Mouse (Mus musculus) myocyte (in vitro differentiated cells): ENCODE results near the gene Fbxo41. TPM values are rescaled to one million over a fixed set of nuclear protein-coding genes. Genes with fewer than 3 reads are reported as not detected.

Experiments
- H3K27me3 ChIP-seq: one replicate; pipeline ENCODE4 v1.6.1; 2011; ENCODE audit not compliant: control insufficient read depth, insufficient read depth, insufficient read length
- H3K36me3 ChIP-seq: one replicate; pipeline ENCODE4 v1.6.1; 2011; ENCODE audit not compliant: control insufficient read depth, insufficient read depth
- H3K4me2 ChIP-seq: one replicate; pipeline ENCODE4 v1.6.1; 2011; ENCODE audit warnings: low read depth, control low read depth
- H3K4me3 ChIP-seq: one replicate; pipeline ENCODE4 v1.5.1; 2011; ENCODE audit warnings: mild to moderate bottlenecking, control low read depth, moderate library complexity
- H3K79me2 ChIP-seq: one replicate; pipeline ENCODE4 v1.6.1; 2011; ENCODE audit not compliant: control insufficient read depth, insufficient read depth
- H3ac ChIP-seq: one replicate; pipeline ENCODE4 v1.6.1; 2011; ENCODE audit not compliant: control insufficient read depth, insufficient read length
- CEBPB ChIP-seq: IDR thresholded peaks from 2 replicates; pipeline ENCODE4 v1.6.1; 2011; ENCODE audit warnings: mild to moderate bottlenecking, moderate library complexity; ENCODE audit not compliant: poor library complexity, insufficient read depth, severe bottlenecking
- E2F4 ChIP-seq: IDR thresholded peaks from one replicate; pipeline ENCODE4 v1.6.1; 2011; ENCODE audit warnings: mild to moderate bottlenecking, control low read depth, moderate library complexity; ENCODE audit not compliant: insufficient read depth
- MAX ChIP-seq: IDR thresholded peaks from one replicate; pipeline ENCODE4 v1.6.1; 2011; ENCODE audit warnings: low read depth, mild to moderate bottlenecking, control low read depth
- MYOD1 ChIP-seq, 3 experiments: IDR thresholded peaks; one replicate each; pipeline ENCODE4 v1.6.1; 2011; ENCODE audit warnings: control low read depth in 2 of 3, low read depth in 2 of 3, mild to moderate bottlenecking in 2 of 3, moderate library complexity in 1 of 3; ENCODE audit not compliant: insufficient read length in 2 of 3, control insufficient read depth in 1 of 3
- MYOG ChIP-seq, 3 experiments: IDR thresholded peaks; one replicate each; pipeline ENCODE4 v1.6.1; 2011; ENCODE audit warnings: control low read depth in 2 of 3, low read depth in 2 of 3, mild to moderate bottlenecking in 2 of 3; ENCODE audit not compliant: insufficient read length in 2 of 3, control insufficient read depth in 1 of 3, insufficient read depth in 1 of 3
- POLR2A ChIP-seq: IDR thresholded peaks from one replicate; pipeline ENCODE4 v1.6.1; 2011; ENCODE audit warnings: low read depth, mild to moderate bottlenecking, control low read depth, moderate library complexity; ENCODE audit not compliant: insufficient read length
- POLR2AphosphoS2 ChIP-seq: IDR thresholded peaks from one replicate; pipeline ENCODE4 v1.6.1; 2011; ENCODE audit warnings: low read depth, control low read depth; ENCODE audit not compliant: insufficient read length
- REST ChIP-seq: IDR thresholded peaks from one replicate; pipeline ENCODE4 v1.6.1; 2011; ENCODE audit warnings: mild to moderate bottlenecking, control low read depth, moderate library complexity; ENCODE audit not compliant: insufficient read depth, insufficient read length
- SRF ChIP-seq: IDR thresholded peaks from one replicate; pipeline ENCODE4 v1.6.1; 2011; ENCODE audit warnings: low read depth; ENCODE audit not compliant: control insufficient read depth, insufficient read length
- TCF12 ChIP-seq: IDR thresholded peaks from one replicate; pipeline ENCODE4 v1.6.1; 2011; ENCODE audit warnings: mild to moderate bottlenecking, control low read depth; ENCODE audit not compliant: poor library complexity, insufficient read depth, severe bottlenecking
- TCF3 ChIP-seq: IDR thresholded peaks from one replicate; pipeline ENCODE4 v1.6.1; 2011; ENCODE audit warnings: low read depth, control low read depth; ENCODE audit not compliant: insufficient read length
- USF1 ChIP-seq: IDR thresholded peaks from one replicate; pipeline ENCODE4 v1.6.1; 2011; ENCODE audit warnings: low read depth, mild to moderate bottlenecking, control low read depth, moderate library complexity
- polyA plus RNA-seq: library from polyadenylated mRNA; unstranded; fragments of >200 nt; fragmentation: generic; extraction: Trizol; gene quantifications from one replicate; pipeline ENCODE4 v1.2.1, GENCODE M21; 2012; ENCODE audit warnings: missing spikeins

Gene Fbxo41
- polyA plus RNA-seq, 1 experiment: not detected

DNA sequence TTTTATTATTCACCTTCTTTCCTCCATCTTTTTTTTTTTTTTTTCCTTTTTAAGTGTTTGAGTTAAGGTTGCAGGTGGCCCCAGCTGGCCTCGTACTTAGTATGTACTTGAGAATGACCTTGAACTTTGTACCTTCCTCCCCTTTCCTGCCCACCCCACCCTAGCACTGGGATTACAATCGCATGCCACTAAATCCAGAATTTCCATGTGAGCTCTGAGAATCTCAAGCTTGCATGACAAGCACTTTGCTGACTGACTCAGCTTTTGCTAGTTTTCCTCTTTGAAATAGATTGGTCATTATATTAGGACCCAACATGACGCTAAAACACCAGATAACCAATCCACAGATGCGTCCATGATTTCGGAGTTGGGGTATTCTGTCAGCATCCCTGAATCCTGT lies 19.2 kb upstream of the Fbxo41 start:
- Histone ChIP-seq H3K79me2 (no peaks in the 10 kb centered on the region), H3K4me2 (no peak overlapping the region), H3ac (no peak overlapping the region), H3K4me3 (no peak overlapping the region), H3K36me3 (no peaks in the 10 kb centered on the region), H3K27me3 (peaks cover 7% of the 10 kb centered on the region)
- TF ChIP-seq MYOD1 (IDR thresholded peaks at IDR 0.05; ENCODE audit: control insufficient read depth in 1 of 3, insufficient read length in 2 of 3, low read depth in 2 of 3) (no peak), TCF12 (no peak), TCF3 (no peak), CEBPB (no peak), REST (no peak), E2F4 (no peak), MAX (no peak), MYOG (IDR thresholded peaks at IDR 0.05; ENCODE audit: control insufficient read depth in 1 of 3, insufficient read depth in 1 of 3, insufficient read length in 2 of 3, low read depth in 2 of 3) (no peak), SRF (no peak), POLR2AphosphoS2 (no peak)

GRCm38 (mm10) chr6:85518091-85518693 lies 15.4 kb upstream of the Fbxo41 start:
- no peak overlapping the region for H3ac ChIP-seq
- no peaks in the 10 kb centered on the region for H3K79me2 ChIP-seq
- H3K27me3 ChIP-seq: peaks cover 26% of the 10 kb centered on the region
- no peak overlapping the region for H3K4me3 ChIP-seq
- TF ChIP-seq POLR2A: no peak
- TF ChIP-seq MYOG (IDR thresholded peaks at IDR 0.05; ENCODE audit: control insufficient read depth in 1 of 3, insufficient read depth in 1 of 3, insufficient read length in 2 of 3, low read depth in 2 of 3): no peak
- no peak for TF ChIP-seq TCF3
- no peak for TF ChIP-seq POLR2AphosphoS2
- TF ChIP-seq SRF: no peak
- no peak overlapping the region for H3K4me2 ChIP-seq
- no peaks in the 10 kb centered on the region for H3K36me3 ChIP-seq

GRCm38 (mm10) chr6:85515941-85516340 lies 13.1 kb upstream of the Fbxo41 start:
- Histone ChIP-seq H3K27me3 (peaks cover 47% of the 10 kb centered on the region), H3K79me2 (no peaks in the 10 kb centered on the region)
- TF ChIP-seq MYOD1 (IDR thresholded peaks at IDR 0.05; ENCODE audit: control insufficient read depth in 1 of 3, insufficient read length in 2 of 3, low read depth in 2 of 3): no peak
- no peak for TF ChIP-seq REST
- no peak for TF ChIP-seq CEBPB
- no peak for TF ChIP-seq E2F4
- no peak for TF ChIP-seq POLR2A
- TF ChIP-seq POLR2AphosphoS2: no peak
- no peak for TF ChIP-seq MAX
- no peak for TF ChIP-seq TCF12
- TF ChIP-seq SRF: no peak
- no peak for TF ChIP-seq TCF3
- no peak for TF ChIP-seq MYOG (IDR thresholded peaks at IDR 0.05; ENCODE audit: control insufficient read depth in 1 of 3, insufficient read depth in 1 of 3, insufficient read length in 2 of 3, low read depth in 2 of 3)
- TF ChIP-seq USF1: no peak

DNA sequence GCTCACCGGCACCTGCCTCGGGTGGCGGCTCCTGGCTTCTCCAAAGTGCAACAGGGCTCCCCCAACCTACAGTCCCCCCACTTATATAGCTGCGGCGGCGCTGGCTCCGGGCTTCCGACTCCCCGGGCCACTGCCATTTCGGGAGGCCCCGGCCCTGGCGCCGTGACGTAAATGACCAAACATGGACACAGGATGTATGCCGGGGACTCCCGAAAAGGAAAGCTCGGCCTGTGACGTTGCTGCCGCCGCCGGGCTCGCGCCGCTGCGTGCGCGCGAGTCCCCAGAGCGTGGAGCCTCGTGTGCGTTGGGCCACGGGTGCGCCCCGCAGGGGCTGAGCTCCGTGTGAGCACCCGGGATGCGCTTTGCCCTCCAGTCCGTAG lies 10.7 kb upstream of the Fbxo41 start, which contains the start of gene Egr4:
Gene Egr4, minus strand, starts transcription at position 59 of the 380 bp plus-strand sequence.
- H3ac ChIP-seq: no peak within 1 kb of the TSS
- peaks cover 47% of the 10 kb centered on the region for H3K27me3 ChIP-seq
- no peaks in the 10 kb centered on the region for H3K36me3 ChIP-seq
- no peak within 1 kb of the TSS for H3K4me3 ChIP-seq
- no peak for TF ChIP-seq MYOG (IDR thresholded peaks at IDR 0.05; ENCODE audit: control insufficient read depth in 1 of 3, insufficient read depth in 1 of 3, insufficient read length in 2 of 3, low read depth in 2 of 3)
- TF ChIP-seq SRF: peak; percentile 67
- no peak within 1 kb of the TSS for H3K4me2 ChIP-seq
- H3K79me2 ChIP-seq: no peaks in the 10 kb centered on the region

More at GRCm38 (mm10) chr6:85515941-85516340, 13.1 kb upstream of the Fbxo41 start:
- Histone ChIP-seq H3K4me3 (no peak overlapping the region), H3K4me2 (no peak overlapping the region), H3K36me3 (no peaks in the 10 kb centered on the region), H3ac (no peak overlapping the region)

DNA sequence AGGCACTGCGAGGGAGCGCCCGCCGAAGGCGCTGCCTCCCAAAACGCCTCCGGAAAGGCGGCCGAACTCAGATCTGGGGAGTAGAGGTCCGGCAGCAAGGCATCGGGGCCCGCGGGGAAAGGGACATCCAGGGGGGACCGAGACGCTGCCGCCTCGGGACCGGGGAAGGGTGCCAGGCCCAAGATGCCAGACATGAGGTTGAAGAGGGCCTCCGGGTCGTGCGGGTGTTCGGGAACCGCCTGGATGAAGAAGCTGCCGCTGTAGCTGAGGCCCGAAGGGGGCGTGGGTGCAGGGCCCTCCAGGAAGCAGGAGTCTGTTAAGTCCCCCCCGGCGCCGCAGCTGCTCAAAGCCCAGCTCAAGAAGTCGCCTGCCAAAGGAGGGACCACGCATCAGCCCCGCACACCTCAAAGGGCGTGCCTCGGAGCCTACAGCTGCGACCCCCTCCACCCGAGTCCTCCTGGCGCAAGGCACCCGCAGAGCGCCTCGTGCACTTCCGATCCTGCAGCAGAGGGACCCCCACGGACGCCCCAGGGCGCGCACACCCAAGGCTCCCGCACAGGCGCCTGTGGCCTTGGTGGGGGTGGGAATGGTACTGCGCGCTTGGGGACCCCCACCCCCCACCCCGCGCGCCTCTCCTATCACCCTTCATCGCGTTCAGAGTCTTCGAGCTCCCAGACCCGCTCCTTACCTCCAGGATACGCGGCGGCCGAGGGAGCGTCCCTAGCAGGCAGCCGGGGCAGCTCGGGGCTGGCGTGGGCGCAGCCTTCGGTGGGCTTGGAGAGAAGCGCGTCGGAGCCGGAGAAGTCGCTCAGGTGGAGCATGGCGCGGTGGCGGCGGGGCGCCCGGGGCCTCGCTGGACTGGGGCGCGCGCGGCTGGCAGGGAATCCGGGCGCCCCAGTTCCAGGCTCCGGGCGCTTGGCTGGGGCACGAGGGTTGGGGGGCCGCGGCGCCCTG lies 10.1 kb upstream of the Fbxo41 start:
- Histone ChIP-seq H3K36me3 (no peaks in the 10 kb centered on the region), H3ac (no peak overlapping the region), H3K4me3 (no peak overlapping the region), H3K27me3 (peaks cover 43% of the 10 kb centered on the region), H3K4me2 (no peak overlapping the region), H3K79me2 (no peaks in the 10 kb centered on the region)
- no peak for TF ChIP-seq REST
